Mouse (Mus musculus) skeletal muscle tissue, postnatal 0 days (tissue): ENCODE results near the gene Zfp933. TPM values are rescaled to one million over a fixed set of nuclear protein-coding genes. Genes with fewer than 3 reads are reported as not detected.

Experiments
- polyA plus RNA-seq: library from polyadenylated mRNA; unstranded; fragments of >200 nt; fragmentation: Nextera tagmentation; extraction: Ambion mirVana; gene quantifications from 2 replicates; pipeline ENCODE4 v1.2.1, GENCODE M21; 2015

Zfp933 gene
- polyA plus RNA-seq: 3.1 and 3.8 TPM in 2 replicates

GRCm38 (mm10) chr4:147847614-147848583, at the start of gene Zfp933:
Zfp933 (minus strand) TSS chr4:147848366.

GRCm38 (mm10) chr4:147868450-147869031, 20.4 kb upstream of the Zfp933 start, which contains the start of the genes Miip and Fv1:
Miip (minus strand) TSS chr4:147868816.
Fv1 (plus strand) TSS chr4:147868979.

GRCm38 (mm10) chr4:147809292-147809965, 38.7 kb downstream of the Zfp933 start, which contains the start of gene Zfp984:
Zfp984 (minus strand) TSS chr4:147809788.

Other genes with a start within 250 kb of the Zfp933 start
- gene Zfp979, start 205.9 kb downstream of the Zfp933 start, polyA plus RNA-seq: 1.5 and 2.3 TPM in 2 replicates
- gene Zfp534, start 145.8 kb downstream of the Zfp933 start, polyA plus RNA-seq: not detected in 2 replicates
- gene Zfp984, start 38.6 kb downstream of the Zfp933 start, polyA plus RNA-seq: 3.8 and 4.1 TPM in 2 replicates
- 11.6 and 14.5 TPM in 2 replicates for gene Miip, start 20.4 kb upstream of the Zfp933 start, polyA plus RNA-seq
- gene Fv1, start 20.6 kb upstream of the Zfp933 start, polyA plus RNA-seq: 1.9 and 2.0 TPM in 2 replicates
- 97.8 and 104 TPM in 2 replicates for gene Mfn2, start 56.3 kb upstream of the Zfp933 start, polyA plus RNA-seq
- 41.6 and 45.5 TPM in 2 replicates for gene Plod1, start 88.4 kb upstream of the Zfp933 start, polyA plus RNA-seq
- gene 2510039O18Rik, start 92.5 kb upstream of the Zfp933 start, polyA plus RNA-seq: 10.1 and 13.6 TPM in 2 replicates
- 0.26 TPM in 1 of 2 replicates, not detected in the other for gene Nppb, start 137.4 kb upstream of the Zfp933 start, polyA plus RNA-seq
- gene Nppa, start 152.4 kb upstream of the Zfp933 start, polyA plus RNA-seq: 0.22 and 1.4 TPM in 2 replicates
- 3.4 and 3.5 TPM in 2 replicates for gene Clcn6, start 190.5 kb upstream of the Zfp933 start, polyA plus RNA-seq
- 13.2 and 14.2 TPM in 2 replicates for gene Mthfr, start 190.7 kb upstream of the Zfp933 start, polyA plus RNA-seq
- gene Agtrap, start 239.7 kb upstream of the Zfp933 start, polyA plus RNA-seq: 18.8 and 22.3 TPM in 2 replicates